Mouse (Mus musculus): ENCODE data around the gene Hcfc2. TPM values are rescaled to one million over a fixed set of nuclear protein-coding genes. Genes with fewer than 3 reads are reported as not detected.

The Hcfc2 gene
- total RNA-seq, 2 experiments from 2014 or later: 46.7 to 51.5 TPM

DNA sequence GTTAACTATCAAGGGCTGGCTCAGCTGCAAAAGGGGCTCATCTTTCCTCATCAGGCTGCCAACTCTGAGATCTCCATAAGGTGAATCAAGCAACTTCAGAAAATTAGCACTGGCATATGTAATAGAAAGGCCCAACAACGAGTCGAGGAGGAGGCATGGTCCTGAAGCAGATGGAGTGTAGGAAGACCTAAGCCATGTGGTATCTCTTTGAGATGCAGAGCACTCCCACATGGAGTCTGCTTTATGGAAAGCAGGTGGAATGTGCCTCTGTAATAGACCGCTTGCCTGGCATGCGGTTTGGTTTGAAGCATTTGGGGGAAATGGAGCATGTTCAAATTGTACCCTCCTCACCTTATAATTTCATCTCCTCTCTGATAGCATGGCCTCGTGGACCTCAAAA is 15.2 kb upstream of the Hcfc2 start:
- no peak overlapping the region for H3K4me3 ChIP-seq
- DNase-seq (ENCODE audit: low spot score in 2 of 2): peak; percentile 62 to 88
- TF ChIP-seq CTCF (conservative IDR thresholded peaks at IDR 0.05): no peak
- peak overlapping the region; percentile 85 for H3K27ac ChIP-seq

GRCm38 (mm10) chr10:82681639-82682038 is 14.3 kb upstream of the Hcfc2 start:
- peak in 1 of 2 experiments; percentile 61 for DNase-seq (ENCODE audit: low spot score in 2 of 2)
- Histone ChIP-seq H3K4me3 (no peak overlapping the region), H3K27ac (peak overlapping the region; percentile 85)
- no peak for TF ChIP-seq CTCF (conservative IDR thresholded peaks at IDR 0.05)

DNA sequence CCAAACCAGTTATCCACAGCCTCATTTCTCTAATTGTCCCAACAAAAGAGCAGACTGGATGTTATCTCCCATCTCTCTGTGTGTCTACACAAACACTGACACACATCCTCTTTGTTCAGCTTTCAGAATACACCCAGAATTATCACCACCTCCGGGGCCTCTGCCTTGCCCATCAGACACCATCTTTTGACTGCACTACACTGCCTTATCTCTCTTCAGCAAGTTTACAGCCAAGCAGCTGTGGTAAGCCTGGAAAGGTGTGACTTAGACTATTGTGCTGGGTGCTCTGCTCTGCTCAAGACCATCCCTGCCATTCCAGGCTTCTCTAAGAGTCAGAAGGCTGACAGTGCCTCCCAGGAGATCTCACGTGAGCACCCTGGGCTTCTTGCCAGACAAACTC is 10.5 kb upstream of the Hcfc2 start:
- Histone ChIP-seq H3K4me3 (no peak overlapping the region), H3K27ac (no peak overlapping the region; the same call in 1 of the 2 replicates)
- no peak for DNase-seq (ENCODE audit: low spot score in 2 of 2)
- no peak for TF ChIP-seq CTCF (conservative IDR thresholded peaks at IDR 0.05)

GRCm38 (mm10) chr10:82689681-82690211 is 6.2 kb upstream of the Hcfc2 start:
- Histone ChIP-seq H3K27ac (peak overlapping the region; percentile 91), H3K4me3 (peak overlapping the region; percentile 44)
- DNase-seq (ENCODE audit: low spot score in 2 of 2): peak in 1 of 2 experiments; percentile 57
- no peak for TF ChIP-seq CTCF (conservative IDR thresholded peaks at IDR 0.05)

- H3K4me3 ChIP-seq: peak within 1 kb of the TSS; percentile 44
- peak; percentile 29 to 43 for DNase-seq (ENCODE audit: low spot score in 2 of 2)
- no peak for TF ChIP-seq CTCF (conservative IDR thresholded peaks at IDR 0.05)
- peak within 1 kb of the TSS; percentile 91 for H3K27ac ChIP-seq
Observed at GRCm38 (mm10) chr10:82690494-82690893, 5.5 kb upstream of the Hcfc2 start, which contains the start of gene Glt8d2. Gene Glt8d2, minus strand, starts transcription at chr10:82690650.

- TF ChIP-seq CTCF (conservative IDR thresholded peaks at IDR 0.05): no peak
Observed at GRCm38 (mm10) chr10:82696453-82697079, 606 bp downstream of the Hcfc2 start.

DNA sequence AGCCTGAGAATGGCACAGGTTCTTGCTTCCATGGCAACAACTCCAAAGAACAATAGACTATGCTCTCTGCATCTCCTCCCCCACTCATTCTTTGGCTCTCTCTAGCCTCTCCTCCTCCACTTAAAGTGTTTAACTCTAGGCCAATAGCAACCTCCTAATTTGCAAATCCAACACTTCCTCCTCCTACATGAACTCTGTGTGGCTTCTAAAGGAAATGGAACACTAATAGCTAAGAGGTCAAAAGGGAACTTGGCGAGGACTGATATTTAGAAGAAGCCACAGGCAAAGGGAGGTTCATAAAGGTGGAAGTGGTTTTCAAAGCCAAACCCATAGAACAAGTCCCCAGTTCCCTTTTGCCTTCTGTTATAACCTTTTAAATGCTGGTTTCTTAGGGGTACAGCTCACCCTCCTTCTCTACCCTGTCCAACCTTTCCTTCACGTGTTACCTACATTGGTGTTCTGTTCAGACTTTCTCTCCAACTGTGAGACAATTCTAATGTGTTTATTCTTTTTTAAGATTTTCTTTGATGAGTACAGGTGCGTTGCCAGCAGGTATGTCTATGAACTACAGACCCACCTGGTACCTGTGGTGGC is 1.4 kb downstream of the Hcfc2 start:
- Histone ChIP-seq H3K4me3 (no peak overlapping the region), H3K27ac (peak overlapping the region; percentile 39)
- peak in 1 of 2 experiments; percentile 20 for DNase-seq (ENCODE audit: low spot score in 2 of 2)
- TF ChIP-seq CTCF (conservative IDR thresholded peaks at IDR 0.05): no peak

More at GRCm38 (mm10) chr10:82696453-82697079, 606 bp downstream of the Hcfc2 start:
- DNase-seq (ENCODE audit: low spot score in 2 of 2): no peak
- Histone ChIP-seq H3K27ac (peak overlapping the region; percentile 53), H3K4me3 (no peak overlapping the region)

- peak; percentile 40 for TF ChIP-seq CTCF (conservative IDR thresholded peaks at IDR 0.05)
- peak; percentile 89 to 91 for DNase-seq (ENCODE audit: low spot score in 2 of 2)
- H3K4me3 ChIP-seq: peak overlapping the region; percentile 83
- peak overlapping the region; percentile 93 for H3K27ac ChIP-seq
Observed at GRCm38 (mm10) chr10:82698712-82699261, 2.8 kb downstream of the Hcfc2 start.

DNA sequence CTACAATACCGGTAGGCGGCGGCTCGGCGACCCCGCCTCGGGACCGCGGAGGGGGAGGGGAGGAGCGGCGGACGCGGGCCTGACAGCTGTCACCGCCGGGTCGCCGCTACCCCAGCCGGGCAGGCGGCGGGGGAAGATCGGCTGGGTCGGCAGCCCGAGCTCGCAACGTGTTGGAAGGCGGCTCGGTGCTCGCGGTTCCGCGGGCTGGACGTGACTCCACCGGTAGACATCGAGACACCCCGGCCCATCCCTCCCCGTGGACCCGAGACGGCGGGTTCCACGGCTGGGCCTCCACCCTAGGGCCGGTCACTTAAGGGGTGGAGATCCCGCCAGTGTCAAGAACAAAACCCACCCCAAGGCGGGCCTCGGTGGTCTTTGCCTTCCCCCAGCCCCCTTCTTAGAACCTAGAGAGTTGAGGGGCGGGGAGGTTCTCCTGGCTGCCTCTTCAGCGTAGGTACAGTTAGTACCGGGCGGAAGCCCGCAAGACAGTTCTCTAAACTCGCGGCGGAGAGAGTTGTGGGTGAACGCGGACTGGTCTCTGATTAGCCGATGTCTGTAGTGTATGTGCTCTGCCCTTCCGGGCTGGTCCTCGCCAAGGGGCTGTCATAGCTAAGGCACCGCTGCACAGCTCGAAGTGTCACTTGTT is 3.5 kb downstream of the Hcfc2 start:
- no peak for DNase-seq (ENCODE audit: low spot score in 2 of 2)
- H3K27ac ChIP-seq: peak overlapping the region; percentile 93
- TF ChIP-seq CTCF (conservative IDR thresholded peaks at IDR 0.05): no peak
- H3K4me3 ChIP-seq: peak overlapping the region; percentile 83

DNA sequence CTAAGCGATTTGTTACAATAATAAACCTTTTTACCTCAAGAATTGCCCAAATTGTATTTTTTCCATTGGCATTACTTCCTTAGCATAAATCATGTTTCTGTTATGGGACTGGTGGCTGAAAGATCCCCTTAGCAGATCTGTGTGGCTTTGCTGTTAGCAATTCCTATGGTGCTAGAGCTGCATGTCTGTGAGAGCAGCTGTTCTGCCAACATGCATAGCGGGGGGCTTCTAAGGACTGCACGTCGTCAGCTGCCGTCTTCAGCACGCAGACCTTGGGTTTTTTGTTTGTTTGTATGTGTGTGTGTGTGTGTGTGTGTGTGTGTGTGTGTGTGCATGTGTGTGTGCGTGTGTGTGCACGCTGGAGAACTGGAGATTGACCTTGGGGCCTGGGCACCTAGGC is 45.4 kb downstream of the Hcfc2 start:
- H3K27ac ChIP-seq: no peak overlapping the region
- DNase-seq (ENCODE audit: low spot score in 2 of 2): no peak
- no peak for TF ChIP-seq CTCF (conservative IDR thresholded peaks at IDR 0.05)

DNA sequence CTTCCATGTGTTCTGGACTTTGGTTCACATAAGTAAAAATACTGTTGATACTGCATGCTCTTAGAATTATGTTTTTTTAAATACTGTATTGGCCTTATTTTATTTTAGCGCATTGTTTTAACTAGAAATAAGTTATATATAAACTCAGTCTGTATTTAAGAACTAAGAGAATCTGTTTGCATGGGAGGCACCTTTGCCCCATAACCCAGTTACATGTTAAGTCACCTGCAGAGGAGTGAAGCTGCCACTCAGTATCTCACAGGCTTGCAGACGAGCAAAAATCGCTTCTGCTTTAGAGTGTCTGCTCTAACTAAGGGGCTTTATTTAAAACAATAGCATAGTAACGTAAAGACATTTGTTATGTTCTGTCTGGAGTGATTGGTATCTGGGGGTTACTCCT is 45.9 kb downstream of the Hcfc2 start:
- no peak overlapping the region for H3K27ac ChIP-seq
- H3K4me3 ChIP-seq: no peak overlapping the region
- TF ChIP-seq CTCF (conservative IDR thresholded peaks at IDR 0.05): no peak
- no peak for DNase-seq (ENCODE audit: low spot score in 2 of 2)

More for the DNA sequence above, 45.4 kb downstream of the Hcfc2 start:
- H3K4me3 ChIP-seq: no peak overlapping the region

DNA sequence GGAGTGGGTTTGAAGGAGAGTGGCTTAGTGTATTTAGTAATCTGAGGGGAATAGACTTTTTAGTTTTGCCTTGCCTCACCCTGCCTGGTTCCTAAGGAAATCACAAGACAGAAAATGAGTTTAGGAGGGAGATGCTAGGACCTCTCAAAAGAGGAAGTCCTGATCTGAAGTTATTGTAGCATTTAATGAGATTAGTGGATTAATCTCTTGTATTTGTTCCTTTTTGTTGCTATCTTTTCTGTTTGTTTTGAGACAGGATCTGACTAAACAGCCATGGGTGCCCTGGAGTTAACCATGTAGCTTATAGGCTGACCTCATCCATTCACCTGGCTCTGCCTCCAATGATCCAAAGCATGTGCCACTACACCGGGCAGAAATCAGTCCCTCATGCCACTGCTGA is 46.6 kb downstream of the Hcfc2 start:
- H3K4me3 ChIP-seq: no peak overlapping the region
- TF ChIP-seq CTCF (conservative IDR thresholded peaks at IDR 0.05): no peak
- no peak for DNase-seq (ENCODE audit: low spot score in 2 of 2)
- no peak overlapping the region for H3K27ac ChIP-seq

GRCm38 (mm10) chr10:82744296-82744695 is 48.3 kb downstream of the Hcfc2 start:
- 0 out of 2 replicates have a peak, but pooled peaks have one; percentile 14 for TF ChIP-seq CTCF (conservative IDR thresholded peaks at IDR 0.05)
- no peak for DNase-seq (ENCODE audit: low spot score in 2 of 2)
- peak overlapping the region; percentile 36; the same call in 1 of the 2 replicates for H3K27ac ChIP-seq

More at GRCm38 (mm10) chr10:82744296-82744695, 48.3 kb downstream of the Hcfc2 start:
- no peak overlapping the region for H3K4me3 ChIP-seq
